Mouse (Mus musculus) kidney, adult 10 weeks (tissue): ENCODE data around the gene Zbtb12. TPM values are rescaled to one million over a fixed set of nuclear protein-coding genes. Genes with fewer than 3 reads are reported as not detected.

Source experiments
- polyA plus RNA-seq: library from polyadenylated mRNA; stranded (reverse); fragments of 350-450 nt; fragmentation: Illumina TruSeq; extraction: RNeasy Lipid Tissue Mini Kit (QIAGEN cat#74804); gene quantifications from one replicate; pipeline ENCODE4 v1.2.3, GENCODE M21; 2014; ENCODE audit warnings: low read depth, low replicate concordance

Gene Zbtb12
- polyA plus RNA-seq: 1.5 TPM

DNA sequence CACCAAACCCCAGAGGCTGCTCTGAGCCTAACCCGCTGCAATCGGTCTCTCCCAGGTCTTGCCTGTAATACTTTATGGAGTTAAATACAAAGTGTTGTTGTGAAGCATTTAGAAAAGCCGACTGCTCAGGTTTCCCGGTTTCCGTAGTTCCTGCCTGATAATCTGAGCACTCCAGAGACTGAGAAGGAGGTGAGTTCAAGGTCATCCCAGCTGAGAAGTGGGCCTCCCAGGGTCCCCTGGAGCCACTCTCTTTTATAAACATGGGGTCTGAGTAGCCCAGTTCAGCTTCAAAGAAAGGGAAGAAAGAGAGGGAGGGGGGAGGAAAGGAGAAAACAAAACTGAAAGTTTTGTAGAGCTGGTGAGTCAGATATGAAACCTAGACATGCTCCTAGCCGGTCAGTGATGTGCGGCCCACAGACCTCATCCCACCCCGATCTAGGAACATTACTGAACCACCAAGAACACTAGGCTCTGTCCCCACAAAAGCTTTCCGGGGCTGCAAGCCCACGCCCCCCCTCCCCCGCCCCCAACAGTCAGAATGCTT is at the start of gene Zbtb12:
Gene Zbtb12 (plus strand): TSS at position 148 of the 544 bp plus-strand sequence.

GRCm38 (mm10) chr17:34836856-34837221 is 42.4 kb upstream of the Zbtb12 start, which contains the start of the genes Stk19 and Dxo:
Gene Stk19 (minus strand): TSS chr17:34836945.
Gene Dxo (plus strand): TSS chr17:34837019.

DNA sequence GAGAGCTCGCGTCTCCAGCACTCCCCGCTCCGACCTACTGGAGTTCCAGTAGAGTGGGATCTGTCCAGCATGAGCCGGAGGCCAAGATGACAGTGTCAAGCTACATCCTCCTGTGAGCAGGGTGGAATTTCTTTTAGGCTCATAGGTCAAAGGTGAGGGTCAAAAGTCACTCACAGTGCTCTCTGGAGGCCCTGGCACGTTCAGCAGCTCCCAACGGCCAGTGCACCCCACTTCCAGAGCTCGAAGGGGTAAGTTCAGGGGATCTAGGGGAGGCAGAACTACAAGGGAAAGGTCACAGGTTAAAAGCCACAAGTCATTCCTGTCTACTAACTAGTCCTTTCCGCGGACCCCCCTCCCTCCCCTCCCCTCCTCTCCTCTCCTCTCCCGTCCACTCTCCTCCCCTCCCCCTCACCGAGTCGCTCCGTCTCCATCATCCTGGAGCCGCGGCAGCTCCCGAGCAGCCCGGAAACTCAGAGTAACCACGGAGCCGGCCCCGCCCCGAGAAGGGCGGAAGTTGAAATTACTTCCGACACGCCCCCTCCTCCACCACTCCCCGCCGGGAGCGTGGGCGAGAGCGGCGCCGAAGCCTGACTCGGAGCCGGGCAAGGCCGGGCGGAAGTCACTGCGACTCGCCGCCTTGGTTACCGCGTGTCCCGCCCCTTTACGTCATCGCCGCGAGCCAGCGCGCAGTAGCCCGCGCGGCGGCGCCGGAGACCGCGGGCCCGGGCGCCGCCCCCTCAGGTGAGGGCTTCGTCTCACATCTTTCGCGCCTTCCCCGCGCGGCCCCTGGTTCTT is 29.4 kb upstream of the Zbtb12 start, which contains the start of the genes Skiv2l and Nelfe:
Gene Skiv2l (minus strand): TSS at position 489 of the 795 bp plus-strand sequence.
Gene Nelfe (plus strand): TSS at position 670 of the 795 bp plus-strand sequence.

GRCm38 (mm10) chr17:34862416-34863081 is 16.7 kb upstream of the Zbtb12 start, which contains the start of gene Cfb:
Gene Cfb (minus strand): TSS chr17:34862518.

GRCm38 (mm10) chr17:34881683-34882310 is 2.5 kb downstream of the Zbtb12 start, which contains the start of gene Gm20547:
Gene Gm20547 (minus strand): TSS chr17:34882042.

DNA sequence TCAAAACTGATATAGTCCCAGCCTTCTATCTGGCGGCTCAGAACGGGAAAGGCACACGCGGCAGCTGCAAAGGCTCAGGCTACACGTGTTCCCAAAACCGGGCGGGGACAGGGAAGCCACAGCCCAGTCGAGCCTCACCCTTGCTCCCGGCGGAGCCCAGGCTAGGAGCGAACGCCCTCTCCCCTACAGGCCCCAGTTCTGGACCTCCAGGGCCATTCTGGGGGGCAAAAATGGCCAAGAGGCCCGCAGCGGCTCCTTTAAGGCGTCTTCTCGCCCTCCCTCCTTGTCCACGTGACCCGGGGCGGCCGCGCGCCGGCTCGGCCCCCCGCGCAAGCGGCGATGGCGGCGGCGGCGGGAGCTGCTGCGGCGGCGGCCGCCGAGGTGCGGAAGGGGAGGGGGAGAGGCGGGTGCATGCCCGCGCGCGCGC is 18.9 kb downstream of the Zbtb12 start, which contains the start of the genes C2 and Ehmt2:
Gene C2 (minus strand): TSS at position 106 of the 427 bp plus-strand sequence.
Gene Ehmt2 (plus strand): TSS at position 310 of the 427 bp plus-strand sequence.

DNA sequence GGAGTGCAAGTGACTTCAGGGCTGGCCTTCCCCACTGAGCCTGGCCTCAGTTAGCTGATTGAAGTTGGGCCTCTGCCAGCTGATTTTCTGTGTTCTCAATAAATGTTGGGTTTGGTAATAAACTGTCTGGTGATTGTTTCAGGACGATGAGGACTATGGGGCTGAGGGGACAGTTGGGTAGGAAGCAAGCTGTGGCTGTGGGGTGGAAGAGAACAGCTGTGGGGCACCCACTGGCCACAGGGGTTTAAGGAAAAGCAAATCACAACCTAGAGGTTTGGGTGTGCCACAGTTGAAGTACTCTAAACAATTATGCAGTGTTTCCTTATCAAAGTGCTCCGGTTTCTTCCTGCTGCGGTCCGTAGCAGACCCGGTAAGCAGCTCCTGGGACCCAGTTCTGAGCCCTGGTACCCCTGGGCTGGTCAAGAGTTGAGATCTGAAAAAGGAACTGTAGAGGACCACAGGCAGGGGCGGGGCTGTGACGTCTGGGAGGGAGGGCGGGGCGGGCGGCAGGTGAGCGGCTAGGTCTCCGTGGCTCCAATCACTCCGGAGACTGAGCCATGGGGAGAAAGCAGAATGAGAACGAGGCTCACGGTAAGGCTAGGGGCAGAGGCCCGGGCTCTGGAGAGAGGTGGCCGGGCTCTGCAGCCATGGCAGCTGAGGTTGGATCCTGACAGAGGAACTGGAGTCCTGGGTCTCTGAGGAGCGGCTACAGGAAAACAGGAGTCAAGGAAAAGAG is 34.8 kb downstream of the Zbtb12 start, which contains the start of gene Slc44a4:
Gene Slc44a4 (plus strand): TSS at position 537 of the 736 bp plus-strand sequence.

DNA sequence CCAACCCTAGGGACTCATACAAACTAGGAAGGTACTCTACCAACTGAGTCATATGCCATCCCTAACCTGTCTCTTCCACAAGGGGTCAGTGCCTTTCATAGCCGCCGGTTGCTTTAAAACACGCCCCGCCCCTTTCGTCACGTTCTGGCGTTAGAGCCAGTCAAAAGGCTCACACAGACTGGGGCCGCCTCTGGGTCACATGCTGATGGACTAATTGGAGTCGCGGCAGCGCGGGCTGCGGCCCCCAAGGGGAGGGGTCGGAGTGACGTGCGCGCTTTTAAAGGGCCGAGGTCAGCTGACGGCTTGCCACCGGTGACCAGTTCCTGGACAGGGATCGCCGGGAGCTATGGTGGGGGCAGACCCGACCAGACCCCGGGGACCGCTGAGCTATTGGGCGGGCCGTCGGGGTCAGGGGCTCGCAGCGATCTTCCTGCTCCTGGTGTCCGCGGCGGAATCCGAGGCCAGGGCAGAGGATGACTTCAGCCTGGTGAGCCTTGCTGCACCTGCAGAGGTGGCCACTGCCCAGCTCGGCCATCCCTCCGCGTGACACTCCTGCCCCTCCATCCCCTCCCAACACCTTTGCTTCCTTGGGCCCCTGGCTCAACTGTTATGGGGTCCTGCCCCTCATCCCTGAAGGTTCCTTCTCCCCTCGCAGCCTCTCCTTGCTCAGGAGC is 51.9 kb downstream of the Zbtb12 start, which contains the start of gene Neu1:
Gene Neu1 (plus strand): TSS at position 193 of the 674 bp plus-strand sequence.

Other genes with a start within 250 kb of the Zbtb12 start
- 0.57 TPM for gene Prrt1, start 249.9 kb upstream of the Zbtb12 start, polyA plus RNA-seq
- 5.5 TPM for gene Fkbpl, start 234.7 kb upstream of the Zbtb12 start, polyA plus RNA-seq
- 1.8 TPM for gene Atf6b, start 232.3 kb upstream of the Zbtb12 start, polyA plus RNA-seq
- gene Tnxb, start 208.9 kb upstream of the Zbtb12 start, polyA plus RNA-seq: not detected
- gene C4b, start 135.6 kb upstream of the Zbtb12 start, polyA plus RNA-seq: not detected
- not detected for gene Cyp21a1, start 74.9 kb upstream of the Zbtb12 start, polyA plus RNA-seq
- 2.6 TPM for gene Stk19, start 42.5 kb upstream of the Zbtb12 start, polyA plus RNA-seq
- gene Dxo, start 42.5 kb upstream of the Zbtb12 start, polyA plus RNA-seq: 3.0 TPM
- gene Skiv2l, start 29.3 kb upstream of the Zbtb12 start, polyA plus RNA-seq: 2.3 TPM
- gene Nelfe, start 29.1 kb upstream of the Zbtb12 start, polyA plus RNA-seq: 1.4 TPM
- gene Cfb, start 17.0 kb upstream of the Zbtb12 start, polyA plus RNA-seq: 38.0 TPM
- gene Gm20547, start 2.6 kb downstream of the Zbtb12 start, polyA plus RNA-seq: 16.3 TPM
- 7.3 TPM for gene C2, start 18.8 kb downstream of the Zbtb12 start, polyA plus RNA-seq
- gene Ehmt2, start 19.0 kb downstream of the Zbtb12 start, polyA plus RNA-seq: 7.7 TPM
- 8.2 TPM for gene Slc44a4, start 35.0 kb downstream of the Zbtb12 start, polyA plus RNA-seq
- gene Neu1, start 51.8 kb downstream of the Zbtb12 start, polyA plus RNA-seq: 25.6 TPM
- gene Hspa1b, start 79.8 kb downstream of the Zbtb12 start, polyA plus RNA-seq: 17.9 TPM
- not detected for gene Gm20481, start 90.4 kb downstream of the Zbtb12 start, polyA plus RNA-seq
- gene Hspa1a, start 92.7 kb downstream of the Zbtb12 start, polyA plus RNA-seq: 8.4 TPM
- gene Hspa1l, start 93.2 kb downstream of the Zbtb12 start, polyA plus RNA-seq: not detected
- 12.6 TPM for gene Lsm2, start 102.4 kb downstream of the Zbtb12 start, polyA plus RNA-seq
- 5.7 TPM for gene Vars, start 121.5 kb downstream of the Zbtb12 start, polyA plus RNA-seq
- not detected for gene Vwa7, start 137.1 kb downstream of the Zbtb12 start, polyA plus RNA-seq
- gene Sapcd1, start 148.5 kb downstream of the Zbtb12 start, polyA plus RNA-seq: not detected
- 1.1 TPM for gene Msh5, start 167.3 kb downstream of the Zbtb12 start, polyA plus RNA-seq
- gene Clic1, start 170.5 kb downstream of the Zbtb12 start, polyA plus RNA-seq: 25.4 TPM
- gene Ddah2, start 179.6 kb downstream of the Zbtb12 start, polyA plus RNA-seq: 0.97 TPM
- not detected for gene Ly6g6c, start 185.9 kb downstream of the Zbtb12 start, polyA plus RNA-seq
- 1.1 TPM for gene Mpig6b, start 186.7 kb downstream of the Zbtb12 start, polyA plus RNA-seq
- gene Ly6g6e, start 197.4 kb downstream of the Zbtb12 start, polyA plus RNA-seq: not detected
- gene Ly6g6d, start 198.6 kb downstream of the Zbtb12 start, polyA plus RNA-seq: not detected
- not detected for gene Ly6g6f, start 206.1 kb downstream of the Zbtb12 start, polyA plus RNA-seq
- gene Abhd16a, start 209.8 kb downstream of the Zbtb12 start, polyA plus RNA-seq: 7.6 TPM
- gene Ly6g5c, start 228.8 kb downstream of the Zbtb12 start, polyA plus RNA-seq: not detected
- not detected for gene Ly6g5b, start 235.9 kb downstream of the Zbtb12 start, polyA plus RNA-seq
- 0.85 TPM for gene Gpank1, start 242.0 kb downstream of the Zbtb12 start, polyA plus RNA-seq
- gene Csnk2b, start 242.6 kb downstream of the Zbtb12 start, polyA plus RNA-seq: 187 TPM
- gene D17H6S53E, start 246.9 kb downstream of the Zbtb12 start, polyA plus RNA-seq: 0.53 TPM